Mouse (Mus musculus): ENCODE data around the gene Hnrnpdl. TPM values are rescaled to one million over a fixed set of nuclear protein-coding genes. Genes with fewer than 3 reads are reported as not detected.

The Hnrnpdl gene
- total and polyA plus RNA-seq, 3 experiments: 153 to 239 TPM; not detected in 1

DNA sequence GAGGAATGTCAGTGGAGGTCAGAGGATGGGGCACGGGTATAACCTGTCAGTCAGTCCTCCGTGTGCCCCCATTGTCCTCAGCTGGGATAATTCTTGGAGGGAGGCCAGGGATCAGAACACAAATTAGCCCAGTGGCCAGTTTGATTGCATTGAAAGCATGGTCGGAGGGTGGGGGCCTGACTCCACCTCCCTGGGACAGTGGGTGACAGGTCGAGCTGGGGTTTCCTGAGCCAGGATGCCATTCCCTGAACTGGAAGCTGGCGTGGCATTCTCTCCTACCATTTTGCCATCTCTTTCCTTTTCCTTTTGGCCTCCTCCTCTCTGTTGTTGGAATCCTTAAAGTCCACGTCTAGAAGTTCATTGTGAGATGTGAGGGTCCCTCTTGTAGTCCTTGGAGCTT, 33.6 kb downstream of the Hnrnpdl start:
- Histone ChIP-seq H3K36me3 (ENCODE audit: control insufficient read depth in 1 of 2, insufficient read depth in 2 of 2, low read length in 2 of 2) (peaks cover 0 to 24% of the 10 kb centered on the region in 2 experiments; a peak in 2 of 4 replicates), H3K79me2 (ENCODE audit: control insufficient read depth, insufficient read depth, low read length, poor library complexity) (no peaks in the 10 kb centered on the region), H3K4me1 (ENCODE audit: control insufficient read depth in 1 of 2, insufficient read depth in 2 of 2, low read length in 2 of 2) (peaks cover 14 to 37% of the 10 kb centered on the region in 2 experiments), H3K9me3 (replicated peaks; ENCODE audit: insufficient read depth, low read length) (no peaks in the 10 kb centered on the region), H3K27ac (ENCODE audit: control insufficient read depth, low read depth, low read length) (peak overlapping the region; percentile 76), H3K9ac (ENCODE audit: control insufficient read depth, low read depth, low read length, poor library complexity, severe bottlenecking) (peak overlapping the region; percentile 2), H3K27me3 (ENCODE audit: control insufficient read depth in 1 of 2, insufficient read depth in 2 of 2, low read length in 2 of 2) (no peaks in the 10 kb centered on the region), H3K4me3 (ENCODE audit: control insufficient read depth in 1 of 2, insufficient read depth in 1 of 2, low read depth in 2 of 2, low read length in 2 of 2) (peak overlapping the region; percentile 25 to 47)
- peak; percentile 28 for DNase-seq (ENCODE audit: low read depth, low spot score)
- no peak for TF ChIP-seq RAD21 (IDR thresholded peaks at IDR 0.05; ENCODE audit: low read depth, low read length)
- no peak for TF ChIP-seq POLR2AphosphoS2 (IDR thresholded peaks at IDR 0.05; ENCODE audit: low read length)
- TF ChIP-seq MAZ (IDR thresholded peaks at IDR 0.05; ENCODE audit: low read depth, low read length): no peak
- 0 out of 2 replicates have a peak, but pooled peaks have one; percentile 19 for TF ChIP-seq CHD1 (IDR thresholded peaks at IDR 0.05; ENCODE audit: low read depth, low read length)
- no peak for TF ChIP-seq E2F4 (IDR thresholded peaks at IDR 0.05; ENCODE audit: borderline replicate concordance, low read depth, low read length)
- no peak for TF ChIP-seq UBTF (IDR thresholded peaks at IDR 0.05; ENCODE audit: borderline replicate concordance, insufficient read depth, low read depth, low read length)
- TF ChIP-seq ETS1 (IDR thresholded peaks at IDR 0.05; ENCODE audit: low read depth, low read length): no peak

DNA sequence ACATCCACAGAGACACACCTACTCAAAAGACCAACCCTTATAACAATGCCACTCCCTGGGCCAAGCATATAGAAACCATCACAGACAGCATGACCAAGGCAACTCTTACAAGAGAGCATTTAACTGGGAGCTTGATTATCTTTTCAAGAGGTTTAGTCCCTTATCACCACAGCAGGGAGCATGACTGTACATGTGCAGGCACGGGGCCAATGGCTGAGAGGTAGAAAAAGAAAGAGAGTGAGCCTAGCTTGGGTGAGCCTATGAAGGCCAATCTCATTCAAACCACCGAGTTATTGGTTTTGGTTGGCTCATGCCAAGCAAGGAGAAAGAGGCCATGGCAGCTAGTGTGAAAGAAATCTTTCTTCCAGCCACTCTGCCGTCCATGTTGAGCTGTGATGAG, 34.0 kb downstream of the Hnrnpdl start:
- H3K27me3 ChIP-seq (ENCODE audit: control insufficient read depth in 1 of 2, insufficient read depth in 2 of 2, low read length in 2 of 2): no peaks in the 10 kb centered on the region
- H3K4me1 ChIP-seq (ENCODE audit: control insufficient read depth in 1 of 2, insufficient read depth in 2 of 2, low read length in 2 of 2): peaks cover 14 to 37% of the 10 kb centered on the region in 2 experiments
- no peaks in the 10 kb centered on the region for H3K9me3 ChIP-seq (replicated peaks; ENCODE audit: insufficient read depth, low read length)
- peak; percentile 91 for DNase-seq (ENCODE audit: low read depth, low spot score)
- H3K79me2 ChIP-seq (ENCODE audit: control insufficient read depth, insufficient read depth, low read length, poor library complexity): no peaks in the 10 kb centered on the region
- peak overlapping the region; percentile 76 for H3K27ac ChIP-seq (ENCODE audit: control insufficient read depth, low read depth, low read length)
- H3K9ac ChIP-seq (ENCODE audit: control insufficient read depth, low read depth, low read length, poor library complexity, severe bottlenecking): peak overlapping the region; percentile 2
- peak overlapping the region; percentile 25 to 47 for H3K4me3 ChIP-seq (ENCODE audit: control insufficient read depth in 1 of 2, insufficient read depth in 1 of 2, low read depth in 2 of 2, low read length in 2 of 2)
- peaks cover 0 to 24% of the 10 kb centered on the region in 2 experiments; a peak in 2 of 4 replicates for H3K36me3 ChIP-seq (ENCODE audit: control insufficient read depth in 1 of 2, insufficient read depth in 2 of 2, low read length in 2 of 2)
- peak; percentile 30; the same call in 1 of the 2 replicates for TF ChIP-seq NRF1 (IDR thresholded peaks at IDR 0.05; ENCODE audit: insufficient read depth, low read depth, low read length, poor library complexity, severe bottlenecking)
- no peak for TF ChIP-seq ELF1 (IDR thresholded peaks at IDR 0.05; ENCODE audit: low read depth, low read length)
- peak; percentile 47; the same call in 1 of the 2 replicates for TF ChIP-seq ZNF384 (IDR thresholded peaks at IDR 0.05; ENCODE audit: low read depth, low read length)
- TF ChIP-seq MEF2A (IDR thresholded peaks at IDR 0.05; ENCODE audit: extremely low read depth, insufficient replicate concordance, low read depth, low read length, poor library complexity, severe bottlenecking): no peak
- TF ChIP-seq MAZ (IDR thresholded peaks at IDR 0.05; ENCODE audit: low read depth, low read length): peak; percentile 61; the same call in 1 of the 2 replicates
- no peak for TF ChIP-seq GABPA (IDR thresholded peaks at IDR 0.05; ENCODE audit: low read depth, low read length)
- peak; percentile 86 for TF ChIP-seq TCF12 (IDR thresholded peaks at IDR 0.05; ENCODE audit: low read depth, low read length)
- TF ChIP-seq BHLHE40 (IDR thresholded peaks at IDR 0.05; ENCODE audit: borderline replicate concordance, low read depth, low read length): peak; percentile 91
- TF ChIP-seq ZC3H11A (IDR thresholded peaks at IDR 0.05; ENCODE audit: low read depth, low read length): no peak
- no peak for TF ChIP-seq CTCF (IDR thresholded peaks at IDR 0.05 in 2 of 3, conservative IDR thresholded peaks at IDR 0.05 in 1 of 3; ENCODE audit: control insufficient read depth in 1 of 3, insufficient read depth in 1 of 3, low read depth in 2 of 3, low read length in 3 of 3, poor library complexity in 1 of 3, severe bottlenecking in 1 of 3)
- TF ChIP-seq RCOR1 (IDR thresholded peaks at IDR 0.05; ENCODE audit: low read depth, low read length): peak; percentile 86
- TF ChIP-seq UBTF (IDR thresholded peaks at IDR 0.05; ENCODE audit: borderline replicate concordance, insufficient read depth, low read depth, low read length): no peak
- TF ChIP-seq MAFK (IDR thresholded peaks at IDR 0.05; ENCODE audit: borderline replicate concordance, low read depth, low read length): no peak; the same call in 1 of the 2 replicates
- no peak for TF ChIP-seq RAD21 (IDR thresholded peaks at IDR 0.05; ENCODE audit: low read depth, low read length)
- peak; percentile 95 for TF ChIP-seq GATA1 (IDR thresholded peaks at IDR 0.05; ENCODE audit: low read depth, low read length)
- TF ChIP-seq CHD1 (IDR thresholded peaks at IDR 0.05; ENCODE audit: low read depth, low read length): no peak
- peak; percentile 86 for TF ChIP-seq SIN3A (IDR thresholded peaks at IDR 0.05; ENCODE audit: low read length)
- TF ChIP-seq E2F4 (IDR thresholded peaks at IDR 0.05; ENCODE audit: borderline replicate concordance, low read depth, low read length): no peak
- TF ChIP-seq USF2 (IDR thresholded peaks at IDR 0.05; ENCODE audit: borderline replicate concordance in 1 of 2, insufficient read depth in 1 of 2, low read depth in 1 of 2, low read length in 2 of 2): no peak
- TF ChIP-seq ETS1 (IDR thresholded peaks at IDR 0.05; ENCODE audit: low read depth, low read length): peak; percentile 93
- TF ChIP-seq TAL1 (IDR thresholded peaks at IDR 0.05; ENCODE audit: low read length): peak; percentile 22; the same call in 1 of the 2 replicates
- no peak for TF ChIP-seq TBP (IDR thresholded peaks at IDR 0.05; ENCODE audit: low read depth, low read length)
- TF ChIP-seq POLR2A (IDR thresholded peaks at IDR 0.05; ENCODE audit: control insufficient read depth in 1 of 2, insufficient read depth in 1 of 2, low read depth in 1 of 2, low read length in 2 of 2, poor library complexity in 1 of 2): no peak
- TF ChIP-seq EP300 (IDR thresholded peaks at IDR 0.05; ENCODE audit: low read depth in 1 of 2, low read length in 2 of 2): peak; percentile 81 to 86
- TF ChIP-seq USF1 (IDR thresholded peaks at IDR 0.05; ENCODE audit: low read depth, low read length): peak; percentile 72
- no peak for TF ChIP-seq MYB (IDR thresholded peaks at IDR 0.05; ENCODE audit: low read depth, low read length)
- peak; percentile 65 for TF ChIP-seq HCFC1 (IDR thresholded peaks at IDR 0.05; ENCODE audit: low read depth, low read length)
- TF ChIP-seq CHD2 (IDR thresholded peaks at IDR 0.05; ENCODE audit: low read length): no peak
